Mouse (Mus musculus): ENCODE data around the gene Ctla4.

Ctla4 gene

GRCm38 (mm10) chr1:60886981-60887380, at the start of gene Ctla4:
TSS of gene Ctla4 (plus strand) at chr1:60887000.
- DNase-seq (ENCODE audit: low read depth), result no peak

- no peak for DNase-seq (ENCODE audit: low read depth)
Observed at GRCm38 (mm10) chr1:60839161-60839560, 47.6 kb upstream of the Ctla4 start.

- DNase-seq (ENCODE audit: low read depth), result no peak
Observed at GRCm38 (mm10) chr1:60845318-60846060, 41.3 kb upstream of the Ctla4 start.

- peak; percentile 37 for DNase-seq (ENCODE audit: low read depth)
Observed at GRCm38 (mm10) chr1:60846616-60847275, 40.1 kb upstream of the Ctla4 start.

GRCm38 (mm10) chr1:60849112-60849511, 37.7 kb upstream of the Ctla4 start:
- no peak for DNase-seq (ENCODE audit: low read depth)

GRCm38 (mm10) chr1:60849816-60850215, 37.0 kb upstream of the Ctla4 start:
- DNase-seq (ENCODE audit: low read depth), result peak; percentile 30

GRCm38 (mm10) chr1:60851041-60851781, 35.6 kb upstream of the Ctla4 start:
- peak; percentile 52 for DNase-seq (ENCODE audit: low read depth)

- no peak for DNase-seq (ENCODE audit: low read depth)
Observed at GRCm38 (mm10) chr1:60852075-60852769, 34.6 kb upstream of the Ctla4 start.

GRCm38 (mm10) chr1:60852770-60853147, 34.0 kb upstream of the Ctla4 start:
- no peak for DNase-seq (ENCODE audit: low read depth)

GRCm38 (mm10) chr1:60853330-60853956, 33.4 kb upstream of the Ctla4 start:
- DNase-seq (ENCODE audit: low read depth), result no peak

GRCm38 (mm10) chr1:60853991-60854390, 32.8 kb upstream of the Ctla4 start:
- DNase-seq (ENCODE audit: low read depth), result no peak

GRCm38 (mm10) chr1:60857351-60858220, 29.2 kb upstream of the Ctla4 start:
- DNase-seq (ENCODE audit: low read depth), result no peak

GRCm38 (mm10) chr1:60859159-60859558, 27.6 kb upstream of the Ctla4 start:
- no peak for DNase-seq (ENCODE audit: low read depth)

GRCm38 (mm10) chr1:60859842-60860241, 27.0 kb upstream of the Ctla4 start:
- DNase-seq (ENCODE audit: low read depth), result peak; percentile 41

GRCm38 (mm10) chr1:60860357-60860946, 26.3 kb upstream of the Ctla4 start:
- peak; percentile 82 for DNase-seq (ENCODE audit: low read depth)

GRCm38 (mm10) chr1:60860955-60861354, 25.8 kb upstream of the Ctla4 start:
- no peak for DNase-seq (ENCODE audit: low read depth)

- DNase-seq (ENCODE audit: low read depth), result no peak
Observed at GRCm38 (mm10) chr1:60861431-60861830, 25.4 kb upstream of the Ctla4 start.

- DNase-seq (ENCODE audit: low read depth), result no peak
Observed at GRCm38 (mm10) chr1:60862510-60862909, 24.3 kb upstream of the Ctla4 start.

- DNase-seq (ENCODE audit: low read depth), result no peak
Observed at GRCm38 (mm10) chr1:60862951-60863461, 23.8 kb upstream of the Ctla4 start.

GRCm38 (mm10) chr1:60863701-60864100, 23.1 kb upstream of the Ctla4 start:
- DNase-seq (ENCODE audit: low read depth), result no peak

Data from NIH3T3 (cell line).